Mouse (Mus musculus) liver, adult 2 months (tissue): ENCODE measurements around the gene Mtmr4.

Experiments used
- CTCF ChIP-seq: fragments of 200-500 bp; IDR thresholded peaks from 2 replicates; pipeline ENCODE4 v1.5.1; 2011; ENCODE audit warnings: low read depth, low read length, control low read depth
- POLR2A ChIP-seq: fragments of 200-500 bp; IDR thresholded peaks from 2 replicates; pipeline ENCODE4 v1.6.1; 2011; ENCODE audit warnings: low read length, control low read depth; ENCODE audit not compliant: insufficient read depth; ENCODE audit errors: extremely low read depth

GRCm38 (mm10) chr11:87587211-87587874 is 4.6 kb upstream of the Mtmr4 start:
- TF ChIP-seq CTCF (no peak), POLR2A (no peak)
